Mouse (Mus musculus): Measurements from ENCODE around the gene Arhgef7.

DNA sequence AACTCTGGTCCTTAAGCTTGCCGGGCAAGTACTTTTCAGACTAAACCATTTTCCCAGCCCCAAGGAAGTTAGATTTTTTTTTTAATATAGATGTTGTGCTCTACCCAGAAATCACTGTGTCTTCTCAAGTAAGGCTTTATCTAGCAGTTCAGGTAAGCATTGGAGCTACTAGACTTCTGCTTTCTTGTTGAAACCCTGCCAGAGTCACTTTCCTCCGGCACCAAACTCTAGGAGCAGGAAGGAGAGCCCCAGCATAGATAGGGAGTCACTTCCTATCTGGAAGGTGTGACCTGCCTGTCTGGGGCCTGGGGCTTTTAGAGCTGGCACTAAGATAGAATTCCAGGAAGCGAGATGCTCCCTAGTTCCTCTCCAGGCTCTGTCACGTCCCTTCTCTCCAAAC is 10.3 kb upstream of the Arhgef7 start:
- TF ChIP-seq CTCF (IDR thresholded peaks at IDR 0.05; ENCODE audit: insufficient read depth, low read depth, low read length) (no peak), POLR2A (IDR thresholded peaks at IDR 0.05; ENCODE audit: insufficient read depth, low read depth, low read length) (no peak)

Data from olfactory bulb, adult 2 months (tissue).